Mouse (Mus musculus) right cerebral cortex, adult 2 months (tissue): ENCODE data around the gene Tex9.
"Not testable (repeated sequence)": the region's sequence is repeated elsewhere in the genome, so short reads cannot be mapped to it uniquely, and the experiment has no call there.

Experiments used
- DNase-seq, 2 experiments: peaks; one replicate each; pipeline ENCODE4 v3.0.0; 2021 to 2022; ENCODE audit warnings: low spot score in 2 of 2

The Tex9 gene

GRCm38 (mm10) chr9:72438749-72439148, 53.3 kb downstream of the Tex9 start:
- no peak for DNase-seq

GRCm38 (mm10) chr9:72437822-72438701, 54.0 kb downstream of the Tex9 start, which contains the start of gene Mns1:
Gene Mns1 (plus strand): TSS chr9:72438011.
- peak; percentile 94 to 95 for DNase-seq

- DNase-seq = no peak
Measured at GRCm38 (mm10) chr9:72434876-72435275, 57.1 kb downstream of the Tex9 start.

- DNase-seq = no peak
Measured at GRCm38 (mm10) chr9:72427861-72428260, 64.2 kb downstream of the Tex9 start.

DNA sequence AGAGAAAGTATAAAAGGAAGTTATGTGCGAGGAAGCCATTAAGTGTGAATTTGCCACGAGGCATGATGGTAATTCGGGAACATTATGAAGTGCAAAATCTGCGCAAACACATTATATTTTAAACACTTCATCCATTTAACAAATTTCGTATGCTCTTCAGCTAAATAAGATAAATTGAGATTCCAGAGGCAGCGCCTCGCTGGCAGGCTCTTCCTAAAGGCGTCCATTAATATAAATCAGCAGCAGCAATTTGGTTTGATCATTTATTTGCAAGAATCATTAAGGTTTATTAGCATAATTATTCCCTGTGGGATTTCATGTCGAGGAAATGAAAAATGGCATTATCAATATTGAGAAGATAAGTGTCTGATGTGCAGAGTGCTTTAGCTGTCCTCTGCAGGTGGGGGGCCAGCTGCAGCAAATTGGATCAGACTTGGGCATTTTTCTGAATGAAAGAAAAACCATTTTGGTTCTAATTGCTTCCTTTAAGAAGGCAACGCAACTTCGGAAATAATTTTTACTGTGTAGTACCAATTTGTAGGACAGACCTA, 66.6 kb downstream of the Tex9 start:
- no peak for DNase-seq

GRCm38 (mm10) chr9:72422753-72423152, 69.3 kb downstream of the Tex9 start:
- no peak for DNase-seq

GRCm38 (mm10) chr9:72422284-72422683, 69.7 kb downstream of the Tex9 start:
- DNase-seq = no peak

- DNase-seq = no peak
Measured at GRCm38 (mm10) chr9:72420490-72420889, 71.5 kb downstream of the Tex9 start.

DNA sequence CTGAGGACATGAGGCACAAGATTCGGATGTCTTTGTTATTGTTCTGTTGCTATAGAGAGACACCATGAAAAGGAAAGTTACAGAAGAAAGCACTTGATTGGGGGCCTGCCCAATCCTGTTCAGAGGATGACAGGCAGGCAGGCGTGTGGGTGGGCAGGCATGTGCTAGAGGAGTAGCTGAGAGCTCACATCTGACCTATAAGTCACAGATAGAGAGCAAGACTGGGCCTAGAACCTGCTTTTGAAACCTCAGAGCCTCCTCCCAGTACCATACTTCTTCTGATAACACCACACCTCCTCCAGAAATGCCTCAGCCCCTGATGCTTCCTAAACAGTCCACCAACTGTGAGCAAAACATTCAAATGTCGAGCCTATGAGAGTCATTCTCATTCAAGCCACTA, 73.6 kb downstream of the Tex9 start:
- DNase-seq = no peak

GRCm38 (mm10) chr9:72411746-72412145, 80.3 kb downstream of the Tex9 start:
- DNase-seq = peak in 1 of 2 experiments; percentile 19

DNA sequence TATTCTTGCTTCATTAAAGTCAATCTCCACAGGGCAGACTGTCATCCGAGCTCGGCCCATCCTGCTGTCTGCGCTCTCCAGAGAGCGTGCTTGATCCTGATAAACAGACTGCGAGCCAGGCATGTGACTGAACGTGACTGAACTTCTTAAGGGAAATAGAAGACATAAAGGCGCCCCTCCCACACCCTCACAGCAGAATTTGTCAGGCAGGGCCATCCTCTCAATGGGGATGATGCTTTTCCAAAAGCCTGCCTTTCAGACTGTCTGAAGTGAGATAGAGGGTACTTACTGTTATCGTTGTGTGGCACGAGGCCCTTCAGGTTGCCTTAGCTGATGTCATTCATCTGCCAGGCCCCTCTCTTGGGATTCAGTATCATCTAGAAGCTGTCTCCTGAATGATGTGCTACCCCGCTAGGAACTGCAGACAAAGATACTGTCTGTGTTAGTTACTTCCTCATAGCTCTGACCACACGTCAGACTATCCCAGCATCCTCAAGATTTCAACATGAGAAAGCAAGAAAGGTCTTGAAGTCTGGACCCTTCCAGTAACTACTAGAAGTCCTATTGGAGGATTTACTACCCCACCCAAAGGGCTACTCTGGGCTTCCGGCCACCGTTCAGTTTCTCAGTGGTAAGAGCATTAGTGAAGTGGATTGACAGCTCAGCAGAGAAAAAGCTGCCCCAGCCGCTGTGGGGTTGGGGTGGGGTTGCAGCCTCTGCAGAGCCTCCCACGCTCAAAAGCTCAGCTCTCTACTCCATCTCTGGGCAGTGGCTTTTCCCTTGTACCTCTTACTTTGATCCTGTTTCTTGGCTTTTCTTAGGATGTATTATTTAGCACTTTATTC, 82.4 kb downstream of the Tex9 start:
- DNase-seq = no peak

DNA sequence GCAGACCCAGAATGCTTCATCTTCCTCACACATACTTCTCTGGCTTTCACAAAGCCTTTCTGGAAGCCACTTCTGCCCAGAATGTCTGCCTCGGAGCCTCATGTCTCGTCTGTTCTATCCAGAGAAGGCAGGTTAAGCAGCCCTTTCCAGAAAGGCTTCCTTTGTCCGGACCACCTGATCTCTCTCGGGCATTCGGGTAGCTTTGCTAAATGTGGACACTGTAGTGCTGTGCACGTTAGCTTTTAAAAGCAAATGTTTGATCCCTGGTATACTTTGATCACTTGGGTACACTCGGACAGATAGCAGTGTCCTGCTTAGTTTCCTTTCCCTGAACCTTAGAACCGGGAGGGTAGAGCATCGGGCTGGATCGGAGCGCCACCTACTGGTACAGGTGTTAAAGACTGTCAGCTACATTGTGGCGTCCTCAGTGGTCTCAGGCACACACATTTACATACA, 83.9 kb downstream of the Tex9 start:
- DNase-seq = peak; percentile 88

- DNase-seq = no peak
Measured at GRCm38 (mm10) chr9:72405882-72406638, 86.0 kb downstream of the Tex9 start.

GRCm38 (mm10) chr9:72404934-72405333, 87.1 kb downstream of the Tex9 start:
- DNase-seq = no peak

GRCm38 (mm10) chr9:72404446-72404845, 87.6 kb downstream of the Tex9 start:
- no peak for DNase-seq

DNA sequence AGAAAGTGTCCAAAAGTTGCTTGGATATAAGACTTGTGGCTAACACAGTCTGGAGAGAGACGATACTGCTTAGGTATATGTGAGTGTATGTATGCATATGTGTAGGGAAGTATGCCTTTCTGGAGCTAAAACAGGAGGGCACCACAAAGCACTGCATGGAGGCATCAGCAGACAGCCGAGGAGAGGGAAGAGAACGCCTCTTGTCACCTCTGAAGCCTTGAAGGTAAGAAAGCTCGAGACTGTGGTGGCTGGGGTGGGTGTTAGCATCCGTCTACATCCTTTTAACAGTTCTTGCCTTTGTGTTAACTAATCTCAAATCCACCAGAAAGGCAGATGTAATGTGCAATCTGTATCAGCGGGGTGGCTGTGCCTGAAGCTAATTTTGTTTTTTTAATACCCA, 88.6 kb downstream of the Tex9 start:
- no peak for DNase-seq

- not testable (repeated sequence) for DNase-seq
Measured at GRCm38 (mm10) chr9:72401769-72402168, 90.2 kb downstream of the Tex9 start.
